Mouse (Mus musculus) 3T3-L1 (cell line): ENCODE measurements around the gene Sucla2.
"Not testable (repeated sequence)": the region's sequence is repeated elsewhere in the genome, so short reads cannot be mapped to it uniquely, and the experiment has no call there.

Experiments used
- DNase-seq: peaks from one replicate; pipeline ENCODE4 v3.0.0-alpha.2; 2015; ENCODE audit warnings: low read depth, low spot score

The Sucla2 gene

DNA sequence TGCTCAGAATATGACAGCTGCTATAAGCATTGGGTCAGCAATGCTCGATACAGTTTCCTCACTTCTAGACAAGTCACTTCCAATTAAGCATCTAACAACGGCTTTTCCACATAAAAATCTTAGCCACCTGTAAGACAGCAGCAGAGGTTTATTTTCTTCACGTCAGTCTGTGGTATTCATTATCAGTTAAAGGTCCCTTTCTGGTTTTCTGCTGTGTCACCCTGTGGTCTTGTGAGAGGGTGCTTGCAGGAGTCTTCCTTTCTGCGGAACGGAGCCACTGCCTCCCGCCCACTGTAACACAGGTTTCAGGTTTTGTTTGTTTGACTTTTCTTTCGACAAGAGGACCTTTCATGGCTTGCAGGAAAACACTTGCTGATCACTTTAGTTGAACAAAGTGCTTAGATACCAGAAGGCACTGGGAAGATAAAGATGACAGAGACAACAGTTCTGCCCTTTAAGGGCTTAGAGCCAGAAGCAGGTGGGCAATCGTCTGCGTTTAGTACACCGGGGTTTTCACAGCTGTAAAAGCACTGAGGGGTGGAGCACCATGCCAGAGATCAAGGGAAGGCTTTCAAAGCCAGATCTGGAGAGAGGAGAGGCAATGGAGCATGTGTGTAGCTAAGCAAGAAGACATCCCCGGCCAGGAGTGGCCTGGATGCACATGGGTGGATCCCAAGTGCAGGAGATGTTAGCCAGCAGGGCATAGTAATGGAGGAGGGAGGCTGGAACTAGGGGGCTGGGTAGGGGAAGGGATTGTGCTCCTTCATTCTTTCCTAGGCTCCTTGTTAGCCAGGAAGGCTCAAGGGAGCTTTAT is 83.8 kb downstream of the Sucla2 start:
- DNase-seq: no peak

- DNase-seq: not testable (repeated sequence)
Measured at GRCm38 (mm10) chr14:73614961-73615360, 89.8 kb downstream of the Sucla2 start.

DNA sequence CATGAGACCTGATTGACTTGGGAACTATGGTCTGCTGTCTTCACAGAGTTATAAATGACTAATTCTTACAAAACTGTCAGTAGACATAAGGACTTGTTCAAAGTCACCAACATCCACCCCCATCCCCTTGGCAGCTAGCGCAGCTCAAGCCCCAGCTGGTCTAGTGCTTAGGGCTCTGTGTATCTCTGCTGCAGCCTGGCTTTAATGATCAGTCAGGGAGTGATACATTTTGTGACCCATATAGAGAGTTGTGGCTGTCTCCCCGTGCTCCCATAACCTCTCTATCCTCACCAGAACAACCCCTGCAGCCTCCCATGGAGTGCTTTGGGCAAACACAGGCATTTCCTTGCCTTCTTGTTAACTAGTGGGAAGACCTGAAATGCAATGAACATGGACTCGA is 95.8 kb downstream of the Sucla2 start:
- DNase-seq: no peak

GRCm38 (mm10) chr14:73622988-73623387 is 97.9 kb downstream of the Sucla2 start:
- DNase-seq: no peak

GRCm38 (mm10) chr14:73625469-73625868 is 100.3 kb downstream of the Sucla2 start:
- peak; percentile 21 for DNase-seq

DNA sequence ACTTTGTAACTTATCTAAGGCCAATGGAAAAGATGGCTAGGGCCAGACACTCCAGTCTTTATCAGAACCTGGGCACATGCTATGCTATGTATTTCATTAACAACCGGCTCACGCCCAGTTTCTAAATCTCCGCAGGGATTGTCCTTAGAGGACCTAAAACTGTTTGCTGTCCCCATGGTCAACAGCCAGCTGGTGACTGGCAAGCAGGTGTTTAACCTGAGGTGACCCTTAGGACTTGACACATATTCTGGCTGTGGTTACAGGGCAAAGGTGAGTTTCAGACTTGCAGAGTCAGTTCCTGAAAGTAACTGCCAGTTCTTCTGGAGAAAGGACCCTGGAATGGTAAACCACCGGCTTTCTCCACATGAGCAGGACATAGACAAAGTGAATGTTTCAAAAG is 106.4 kb downstream of the Sucla2 start:
- DNase-seq: no peak

DNA sequence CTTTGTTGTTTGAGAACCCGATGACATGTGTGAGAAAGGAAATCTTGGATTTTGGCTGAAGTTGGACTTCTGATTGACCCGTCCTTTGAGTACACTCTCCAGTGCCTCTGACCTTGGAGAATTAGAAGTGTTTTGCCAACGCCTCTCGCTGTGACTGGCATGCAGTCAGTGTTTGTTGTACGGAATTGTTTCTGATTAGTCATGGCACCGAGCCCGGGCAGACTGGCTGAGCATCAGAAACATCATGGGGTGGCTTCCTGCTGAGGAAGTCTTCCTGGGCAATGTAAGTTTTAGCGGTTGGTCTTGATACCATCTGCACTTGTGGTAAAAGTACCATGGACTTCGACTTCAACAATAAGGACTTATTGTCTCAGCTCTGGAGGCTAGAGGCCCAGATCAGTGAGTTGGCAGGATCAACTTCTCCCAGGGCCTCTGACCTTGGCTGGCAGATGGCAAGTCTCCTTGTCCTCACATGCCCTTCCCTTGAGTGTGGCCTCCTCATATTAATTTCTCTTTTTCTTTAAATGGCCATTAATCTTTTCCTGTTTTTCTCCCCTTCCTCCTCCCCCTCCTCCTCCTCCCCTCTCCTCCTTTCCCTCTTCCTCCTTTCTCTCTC is 107.6 kb downstream of the Sucla2 start:
- no peak for DNase-seq

DNA sequence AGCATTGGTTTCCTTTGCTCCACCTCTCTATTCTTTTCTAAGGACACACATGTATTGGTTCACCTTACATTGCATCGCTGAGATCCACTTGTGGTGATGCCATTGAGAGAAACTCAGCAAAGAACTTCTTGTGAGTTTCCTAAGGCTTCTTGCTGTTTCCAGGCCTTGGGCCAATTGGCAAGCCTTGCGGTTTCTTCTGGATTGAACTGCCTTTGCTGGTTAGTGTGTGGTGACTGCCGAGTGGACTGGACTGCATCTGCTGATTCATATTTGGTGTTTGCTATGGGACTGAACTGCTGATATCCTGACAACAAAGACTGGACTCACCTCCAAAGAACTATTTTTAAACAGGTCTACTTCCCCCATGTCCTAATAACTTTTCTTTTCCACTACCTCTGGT is 109.2 kb downstream of the Sucla2 start:
- peak; percentile 27 for DNase-seq

- DNase-seq: peak; percentile 2
Measured at GRCm38 (mm10) chr14:73637460-73637859, 112.3 kb downstream of the Sucla2 start.
